Mouse (Mus musculus): ENCODE results near the gene Rmnd5a. TPM values are rescaled to one million over a fixed set of nuclear protein-coding genes. Genes with fewer than 3 reads are reported as not detected.

The Rmnd5a gene
- total and polyA plus RNA-seq, 3 experiments = 22.6 to 497 (median 23.3) TPM

GRCm38 (mm10) chr6:71390496-71390895 is 49.9 kb downstream of the Rmnd5a start:
- no peaks in the 10 kb centered on the region for H3K4me1 ChIP-seq (ENCODE audit: control insufficient read depth in 1 of 2, insufficient read depth in 2 of 2, low read length in 2 of 2)
- H3K27ac ChIP-seq (ENCODE audit: control insufficient read depth, low read depth, low read length) = no peak overlapping the region
- no peak overlapping the region for H3K9ac ChIP-seq (ENCODE audit: control insufficient read depth, low read depth, low read length, poor library complexity, severe bottlenecking)
- TF ChIP-seq USF1 (IDR thresholded peaks at IDR 0.05; ENCODE audit: low read depth, low read length) (no peak), RAD21 (IDR thresholded peaks at IDR 0.05; ENCODE audit: low read depth, low read length) (no peak), JUND (IDR thresholded peaks at IDR 0.05; ENCODE audit: low read depth, low read length) (no peak), MXI1 (IDR thresholded peaks at IDR 0.05; ENCODE audit: low read depth, low read length) (no peak), ELF1 (IDR thresholded peaks at IDR 0.05; ENCODE audit: low read depth, low read length) (no peak), TCF12 (IDR thresholded peaks at IDR 0.05; ENCODE audit: low read depth, low read length) (no peak), ZMIZ1 (IDR thresholded peaks at IDR 0.05; ENCODE audit: low read depth, low read length) (no peak), MAFK (IDR thresholded peaks at IDR 0.05; ENCODE audit: borderline replicate concordance, low read depth, low read length) (no peak), TBP (IDR thresholded peaks at IDR 0.05; ENCODE audit: low read depth, low read length) (no peak), MAZ (IDR thresholded peaks at IDR 0.05; ENCODE audit: low read depth, low read length) (no peak), MEF2A (IDR thresholded peaks at IDR 0.05; ENCODE audit: extremely low read depth, insufficient replicate concordance, low read depth, low read length, poor library complexity, severe bottlenecking) (no peak), GATA1 (IDR thresholded peaks at IDR 0.05; ENCODE audit: low read depth, low read length) (no peak), EP300 (IDR thresholded peaks at IDR 0.05; ENCODE audit: low read depth in 1 of 2, low read length in 2 of 2) (no peak), CTCF (IDR thresholded peaks at IDR 0.05 in 2 of 3, conservative IDR thresholded peaks at IDR 0.05 in 1 of 3; ENCODE audit: control insufficient read depth in 1 of 3, insufficient read depth in 1 of 3, low read depth in 2 of 3, low read length in 3 of 3, poor library complexity in 1 of 3, severe bottlenecking in 1 of 3) (no peak), E2F4 (IDR thresholded peaks at IDR 0.05; ENCODE audit: borderline replicate concordance, low read depth, low read length) (no peak), MAX (IDR thresholded peaks at IDR 0.05; ENCODE audit: low read length) (no peak), NELFE (IDR thresholded peaks at IDR 0.05; ENCODE audit: low read depth, low read length) (no peak), RCOR1 (IDR thresholded peaks at IDR 0.05; ENCODE audit: low read depth, low read length) (no peak), CHD2 (IDR thresholded peaks at IDR 0.05; ENCODE audit: low read length) (no peak), KAT2A (conservative IDR thresholded peaks at IDR 0.05; ENCODE audit: low read depth, low read length) (no peak)
- H3K27me3 ChIP-seq (ENCODE audit: control insufficient read depth in 1 of 2, insufficient read depth in 2 of 2, low read length in 2 of 2) = no peaks in the 10 kb centered on the region
- peaks cover 0 to 1% of the 10 kb centered on the region in 2 experiments; a peak in 1 of 4 replicates for H3K36me3 ChIP-seq (ENCODE audit: control insufficient read depth in 1 of 2, insufficient read depth in 2 of 2, low read length in 2 of 2)
- H3K9me3 ChIP-seq (replicated peaks; ENCODE audit: insufficient read depth, low read length) = no peaks in the 10 kb centered on the region
- no peaks in the 10 kb centered on the region for H3K79me2 ChIP-seq (ENCODE audit: control insufficient read depth, insufficient read depth, low read length, poor library complexity)
- H3K4me3 ChIP-seq (ENCODE audit: control insufficient read depth in 1 of 2, insufficient read depth in 1 of 2, low read depth in 2 of 2, low read length in 2 of 2) = no peak overlapping the region
- no peak for DNase-seq (ENCODE audit: low read depth, low spot score)

- TF ChIP-seq TCF12 (IDR thresholded peaks at IDR 0.05; ENCODE audit: low read depth, low read length) (no peak), ETS1 (IDR thresholded peaks at IDR 0.05; ENCODE audit: low read depth, low read length) (no peak), MAFK (IDR thresholded peaks at IDR 0.05; ENCODE audit: borderline replicate concordance, low read depth, low read length) (no peak), ZNF384 (IDR thresholded peaks at IDR 0.05; ENCODE audit: low read depth, low read length) (no peak), GABPA (IDR thresholded peaks at IDR 0.05; ENCODE audit: low read depth, low read length) (no peak), MXI1 (IDR thresholded peaks at IDR 0.05; ENCODE audit: low read depth, low read length) (no peak), MEF2A (IDR thresholded peaks at IDR 0.05; ENCODE audit: extremely low read depth, insufficient replicate concordance, low read depth, low read length, poor library complexity, severe bottlenecking) (no peak), USF1 (IDR thresholded peaks at IDR 0.05; ENCODE audit: low read depth, low read length) (no peak), ZMIZ1 (IDR thresholded peaks at IDR 0.05; ENCODE audit: low read depth, low read length) (no peak), HCFC1 (IDR thresholded peaks at IDR 0.05; ENCODE audit: low read depth, low read length) (no peak), RAD21 (IDR thresholded peaks at IDR 0.05; ENCODE audit: low read depth, low read length) (no peak)
- H3K79me2 ChIP-seq (ENCODE audit: control insufficient read depth, insufficient read depth, low read length, poor library complexity) = no peaks in the 10 kb centered on the region
- no peak overlapping the region for H3K27ac ChIP-seq (ENCODE audit: control insufficient read depth, low read depth, low read length)
- DNase-seq (ENCODE audit: low read depth, low spot score) = no peak
- H3K9me3 ChIP-seq (replicated peaks; ENCODE audit: insufficient read depth, low read length) = no peaks in the 10 kb centered on the region
- H3K36me3 ChIP-seq (ENCODE audit: control insufficient read depth in 1 of 2, insufficient read depth in 2 of 2, low read length in 2 of 2) = no peaks in the 10 kb centered on the region
- no peak overlapping the region for H3K4me3 ChIP-seq (ENCODE audit: control insufficient read depth in 1 of 2, insufficient read depth in 1 of 2, low read depth in 2 of 2, low read length in 2 of 2)
- no peaks in the 10 kb centered on the region for H3K4me1 ChIP-seq (ENCODE audit: control insufficient read depth in 1 of 2, insufficient read depth in 2 of 2, low read length in 2 of 2)
- H3K27me3 ChIP-seq (ENCODE audit: control insufficient read depth in 1 of 2, insufficient read depth in 2 of 2, low read length in 2 of 2) = 0 out of 4 replicates have a peak, but pooled peaks cover 0 to 1% of the 10 kb centered on the region in 2 experiments
- H3K9ac ChIP-seq (ENCODE audit: control insufficient read depth, low read depth, low read length, poor library complexity, severe bottlenecking) = no peak overlapping the region
Observed at GRCm38 (mm10) chr6:71381654-71382053, 58.8 kb downstream of the Rmnd5a start.
